Mouse (Mus musculus) fat pad, adult 2 months (tissue): Measurements from ENCODE around the gene Cryzl2.

ENCODE experiments used
- DNase-seq: peaks from one replicate; pipeline ENCODE4 v3.0.0-alpha.2; 2011; ENCODE audit warnings: low read depth, low spot score; ENCODE audit errors: extremely low read depth

Gene Cryzl2

DNA sequence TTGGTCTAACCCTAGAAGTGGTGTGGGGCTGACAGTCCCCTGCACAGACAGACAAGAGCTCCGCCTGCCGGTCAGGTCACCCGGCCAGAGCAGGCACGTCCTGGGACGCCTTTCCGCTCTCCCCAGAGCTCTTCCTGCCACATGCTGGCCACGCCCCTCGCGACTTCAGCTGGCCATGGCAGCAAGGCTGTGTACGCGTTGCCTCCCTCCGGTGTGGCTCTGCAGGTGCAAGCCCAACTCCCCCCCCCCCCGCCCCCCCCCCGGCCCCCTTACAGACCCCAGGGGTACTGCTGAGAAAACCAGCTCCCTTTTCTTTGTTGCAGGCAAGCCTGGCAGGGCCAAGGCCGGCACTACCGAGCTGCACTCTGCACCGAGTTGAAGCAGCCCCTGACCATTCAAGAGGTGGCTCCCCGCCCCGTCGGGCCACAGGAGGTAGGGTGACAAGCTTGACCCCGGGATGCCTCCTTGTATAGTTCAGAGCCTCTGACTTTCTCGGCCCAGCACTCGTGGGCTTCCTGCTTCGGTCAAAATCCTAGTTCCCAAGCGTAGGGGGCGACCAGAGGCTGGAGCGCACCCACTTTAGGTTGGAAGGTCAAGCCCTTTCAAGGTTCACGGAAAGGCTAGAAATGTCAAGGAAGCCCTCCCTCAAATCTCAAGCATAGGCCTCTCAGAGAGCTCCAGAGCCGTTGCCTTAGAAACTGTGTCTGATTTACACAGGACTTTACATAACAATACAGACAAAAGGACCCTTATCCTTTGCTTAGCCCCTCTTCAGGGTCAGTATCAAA is at the start of gene Cryzl2:
TSS of gene Cryzl2 (plus strand) at position 157 of the 788 bp plus-strand sequence.
- no peak for DNase-seq

GRCm38 (mm10) chr1:157409648-157410047 is 48.7 kb upstream of the Cryzl2 start:
- DNase-seq: no peak

DNA sequence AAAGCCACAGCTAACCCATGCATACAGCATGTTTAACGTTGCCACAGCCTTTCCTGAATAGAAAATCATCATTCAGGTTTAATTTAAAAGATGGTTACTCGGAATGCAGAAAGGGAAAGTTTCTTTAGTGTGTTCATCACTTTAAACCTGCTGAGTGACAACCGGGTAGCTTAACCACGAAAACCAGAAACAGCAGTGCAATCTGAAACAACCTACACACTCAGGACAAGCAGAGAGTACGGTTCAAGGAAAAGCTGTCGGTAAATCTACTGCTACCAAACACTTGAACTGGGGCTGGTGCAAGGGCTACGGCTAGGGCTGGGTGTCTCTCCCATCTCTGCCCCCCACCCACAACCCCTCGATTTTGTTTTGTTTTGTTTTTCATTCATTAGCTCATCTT is 47.4 kb upstream of the Cryzl2 start:
- DNase-seq: no peak

GRCm38 (mm10) chr1:157411341-157411710 is 47.1 kb upstream of the Cryzl2 start:
- DNase-seq: no peak

DNA sequence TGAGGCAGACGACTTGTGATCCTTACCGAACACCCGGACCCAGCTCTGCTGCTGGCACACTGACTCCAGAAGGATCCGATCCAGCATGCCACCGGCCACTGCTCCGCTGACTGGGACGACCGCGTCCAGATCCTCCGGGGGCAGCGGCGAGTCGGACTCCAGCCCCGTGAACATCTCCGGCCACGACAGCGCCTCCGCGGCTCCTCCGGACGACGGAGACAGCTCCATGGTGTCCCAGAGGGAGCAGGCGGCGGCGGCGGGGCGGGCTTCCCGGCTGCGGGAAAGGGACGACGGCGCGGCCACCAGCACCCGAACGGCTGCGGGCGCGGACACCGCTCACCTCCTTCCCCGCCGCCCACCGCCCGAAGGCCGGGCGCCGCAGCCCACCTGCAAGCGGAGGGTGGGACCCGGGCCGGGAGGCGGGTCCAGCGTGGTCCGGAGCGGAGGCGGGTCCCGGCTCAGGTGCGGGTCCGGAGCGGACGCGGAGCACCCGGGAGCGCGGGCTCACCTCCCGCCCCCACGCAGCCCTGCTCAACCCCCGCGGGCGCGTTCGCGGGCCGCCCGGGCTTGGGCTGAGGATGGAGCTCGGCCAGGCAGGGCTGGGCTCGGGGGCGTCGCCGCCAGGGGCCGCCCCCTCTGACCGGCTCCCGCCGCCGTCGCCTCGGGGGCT is 46.5 kb upstream of the Cryzl2 start:
- no peak for DNase-seq

DNA sequence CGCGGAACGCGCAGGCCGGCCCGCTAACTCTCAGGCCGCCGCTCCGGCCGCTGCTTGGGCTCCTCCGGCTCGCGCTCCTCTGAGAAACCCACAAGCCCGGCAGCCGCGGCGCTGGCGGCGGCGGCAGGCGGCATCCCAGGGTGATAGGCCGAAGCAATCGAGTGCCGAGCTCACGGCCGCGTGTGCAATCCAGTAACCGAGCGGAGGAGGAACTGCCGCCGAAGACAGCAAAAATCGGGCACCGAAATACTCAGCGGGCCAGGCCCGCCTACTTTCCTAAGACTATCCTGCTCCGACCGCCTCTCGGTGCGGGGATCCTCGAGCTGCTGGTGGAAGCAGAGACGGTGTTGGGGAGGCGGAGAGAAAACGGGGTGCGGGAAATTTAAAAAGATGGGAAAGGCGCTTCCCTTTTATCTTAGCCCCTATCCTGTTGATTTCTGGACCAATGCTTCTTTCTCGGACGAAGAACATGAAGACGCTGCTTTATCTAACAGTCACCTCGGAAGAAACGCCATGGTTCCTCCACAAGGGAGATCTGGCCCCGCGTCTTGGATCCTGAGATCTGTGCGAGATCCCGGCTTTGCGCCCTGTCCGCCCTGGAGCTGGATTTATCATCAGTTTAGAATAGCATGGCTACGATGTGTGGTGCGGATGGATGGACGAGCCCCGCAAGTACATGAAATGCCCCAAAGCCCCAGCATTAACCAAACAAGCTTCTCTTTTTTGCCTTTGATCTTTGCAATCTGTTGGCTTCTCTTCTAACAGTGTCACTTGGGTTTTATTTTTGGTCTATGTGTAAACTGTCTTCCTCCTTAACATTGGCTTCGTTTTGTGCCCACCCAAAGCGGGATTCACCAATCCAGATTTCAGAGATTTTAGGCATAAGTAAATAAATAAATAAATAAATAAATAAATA is 45.7 kb upstream of the Cryzl2 start, which contains the start of gene Rasal2:
TSS of gene Rasal2 (minus strand) at position 142 of the 916 bp plus-strand sequence.
- DNase-seq: peak; percentile 74

DNA sequence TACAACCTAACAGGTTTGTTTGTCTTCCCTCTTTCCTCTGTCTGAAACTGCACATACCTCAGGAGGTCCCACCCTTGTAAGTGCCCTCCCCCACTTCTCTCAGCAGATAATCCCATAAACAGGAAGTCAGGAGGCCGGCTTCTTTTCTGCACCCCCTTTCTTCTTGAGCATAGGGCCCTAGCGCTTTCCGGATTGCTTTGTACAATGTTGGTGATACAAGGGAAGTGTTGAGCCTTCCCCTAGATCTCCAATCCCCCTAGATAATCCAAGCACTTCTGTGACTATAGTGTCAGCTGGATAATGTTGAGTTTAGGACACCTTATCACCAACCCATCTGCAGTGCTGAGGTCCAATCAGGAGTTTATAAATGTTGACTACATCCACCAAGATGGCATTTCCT is 42.6 kb upstream of the Cryzl2 start:
- no peak for DNase-seq

DNA sequence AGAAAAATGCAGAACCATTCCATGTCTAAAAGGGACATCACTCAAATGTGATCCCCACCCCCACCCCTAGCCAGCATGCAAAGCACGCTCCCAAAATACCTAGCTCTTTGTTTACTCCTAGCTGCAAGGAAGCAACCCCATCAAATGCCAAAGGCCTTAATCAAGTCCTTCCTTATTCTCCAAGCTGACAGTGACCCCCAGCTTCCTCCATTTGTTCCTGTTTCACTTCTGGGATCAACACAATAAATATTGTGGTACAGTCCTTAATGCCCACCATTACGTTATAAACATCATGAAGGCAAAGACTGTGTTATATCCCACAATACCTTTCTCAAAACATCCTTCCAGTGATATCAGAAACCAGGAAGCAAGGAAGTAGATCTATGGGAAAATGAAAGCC is 41.7 kb upstream of the Cryzl2 start:
- no peak for DNase-seq

- no peak for DNase-seq
Measured at GRCm38 (mm10) chr1:157417414-157417813, 41.0 kb upstream of the Cryzl2 start.

DNA sequence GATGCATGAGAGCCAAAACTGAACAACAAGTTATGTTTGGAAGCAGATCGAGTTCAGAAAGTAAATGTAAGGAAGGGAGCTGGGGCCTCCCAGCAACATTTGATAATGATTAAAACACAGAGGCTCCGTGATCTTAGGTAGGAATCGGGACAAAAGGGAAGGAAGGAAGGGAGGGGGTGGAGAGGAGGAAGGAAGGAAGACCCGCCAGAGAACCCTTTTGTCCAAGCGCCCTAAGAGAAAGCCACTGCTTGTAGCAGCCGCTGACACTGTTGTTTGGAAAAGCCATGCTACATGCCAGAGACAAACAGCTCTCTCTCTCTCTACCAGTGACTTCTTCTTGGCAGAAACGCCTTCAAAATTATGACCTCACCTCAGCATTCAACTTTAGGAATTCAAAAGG is 40.5 kb upstream of the Cryzl2 start:
- DNase-seq: no peak

DNA sequence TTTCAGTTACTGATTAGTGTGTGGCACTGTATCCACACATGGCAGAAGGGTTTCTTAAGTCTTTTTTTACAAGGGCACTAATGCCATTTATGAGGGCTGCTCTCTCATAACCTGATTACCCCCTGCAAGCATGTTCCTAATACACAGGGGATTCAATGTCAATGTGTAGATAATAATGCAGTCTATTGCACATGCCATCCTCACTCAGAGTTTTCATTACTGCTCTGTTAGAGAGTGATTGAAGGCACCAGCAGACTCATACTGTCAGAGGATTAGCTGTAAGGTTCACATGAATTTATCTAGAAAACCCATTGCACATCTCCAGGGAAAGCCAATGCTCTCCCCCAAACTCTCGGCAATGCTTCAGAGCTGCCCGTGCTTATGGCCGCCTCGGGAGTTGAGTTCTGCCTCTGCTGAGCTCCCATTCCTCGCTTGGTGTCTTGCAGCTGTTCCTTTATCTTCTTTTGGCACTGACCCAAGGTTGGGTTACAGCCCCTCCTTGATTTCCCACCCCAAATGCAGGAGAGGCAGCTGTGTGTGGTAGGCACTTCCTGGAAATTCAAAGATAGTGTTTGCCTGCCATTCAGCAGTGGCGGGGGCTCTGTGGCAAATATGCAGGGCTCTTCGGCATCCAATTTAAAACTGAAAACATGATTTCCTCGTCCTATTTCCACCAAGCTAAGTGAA is 32.5 kb upstream of the Cryzl2 start:
- DNase-seq: no peak

DNA sequence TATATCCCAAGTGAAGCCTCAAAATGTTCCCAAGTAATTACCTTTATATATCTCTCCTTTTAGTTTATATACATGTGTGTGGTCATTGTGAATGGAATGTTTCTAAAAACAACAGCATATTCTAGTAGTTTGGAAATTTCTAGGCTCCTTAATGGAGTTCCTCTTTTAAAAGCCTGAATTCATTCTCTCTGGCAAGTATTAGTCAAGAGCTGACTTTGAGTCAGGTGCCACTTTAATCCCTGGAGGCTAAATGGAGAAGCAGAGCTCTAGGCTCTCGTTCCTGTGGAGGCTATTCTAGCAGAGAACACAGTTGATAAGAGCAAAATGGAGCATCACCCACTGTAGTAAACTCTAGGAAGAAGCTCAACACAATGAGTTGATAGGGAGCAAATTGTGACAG is 31.4 kb upstream of the Cryzl2 start:
- no peak for DNase-seq

DNA sequence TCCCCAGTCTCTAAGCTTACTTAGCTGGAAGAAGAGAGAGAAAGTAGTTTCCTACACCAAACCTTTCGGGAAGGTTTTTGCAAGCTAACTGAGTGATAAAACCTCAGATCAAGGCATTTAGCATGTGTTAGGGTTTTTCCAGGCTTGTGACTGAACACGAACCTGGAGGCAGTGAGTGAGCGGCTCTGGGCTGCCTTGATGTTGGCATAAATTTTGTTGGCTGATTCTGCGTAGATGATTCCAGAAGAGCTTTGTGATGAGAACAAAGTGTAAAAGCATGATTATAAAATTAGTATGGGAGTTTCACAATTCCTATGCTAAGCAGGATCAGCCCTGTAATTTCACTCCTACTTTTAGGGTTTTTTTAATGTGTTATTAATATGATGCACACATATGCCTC is 30.8 kb upstream of the Cryzl2 start:
- DNase-seq: peak; percentile 18

DNA sequence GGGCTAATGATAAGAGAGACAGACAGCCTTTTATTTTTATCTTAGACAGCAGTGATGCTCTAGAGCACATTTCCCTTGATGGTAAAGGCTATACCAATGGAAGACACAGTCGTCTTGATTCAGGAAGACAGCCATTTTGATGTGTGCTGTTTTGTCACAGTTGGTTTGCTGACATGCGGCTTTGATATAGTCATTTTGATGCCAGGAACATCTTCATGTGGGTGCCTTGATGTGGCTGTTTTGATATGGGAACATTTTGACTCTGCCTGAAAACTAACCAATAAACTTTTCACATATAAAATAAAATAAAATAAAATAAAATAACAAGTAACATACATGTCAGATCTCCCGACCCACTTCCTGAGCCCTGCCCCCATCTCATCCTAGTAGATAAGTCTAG is 30.0 kb upstream of the Cryzl2 start:
- no peak for DNase-seq

DNA sequence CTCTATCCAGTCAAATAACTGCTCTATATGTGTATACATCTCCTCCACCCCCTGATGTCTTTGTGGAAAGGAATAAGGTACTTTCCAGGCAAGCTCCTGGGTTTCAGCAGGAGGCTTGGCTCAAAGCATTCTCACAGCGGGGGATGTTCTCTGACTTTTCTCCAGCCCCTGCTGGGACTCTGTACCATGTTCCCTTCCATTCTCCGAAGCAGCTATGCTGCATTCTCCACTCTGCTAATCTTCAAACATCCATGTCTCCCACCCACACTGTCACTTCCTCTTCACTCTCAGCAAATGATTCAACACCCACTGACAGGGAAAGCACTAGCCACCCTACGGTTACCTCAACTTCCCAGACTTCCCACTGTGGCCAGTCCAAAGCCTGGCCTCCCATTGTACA is 25.1 kb upstream of the Cryzl2 start:
- DNase-seq: no peak

GRCm38 (mm10) chr1:157434404-157434803 is 24.0 kb upstream of the Cryzl2 start:
- DNase-seq: no peak

GRCm38 (mm10) chr1:157435926-157436325 is 22.5 kb upstream of the Cryzl2 start:
- DNase-seq: no peak

DNA sequence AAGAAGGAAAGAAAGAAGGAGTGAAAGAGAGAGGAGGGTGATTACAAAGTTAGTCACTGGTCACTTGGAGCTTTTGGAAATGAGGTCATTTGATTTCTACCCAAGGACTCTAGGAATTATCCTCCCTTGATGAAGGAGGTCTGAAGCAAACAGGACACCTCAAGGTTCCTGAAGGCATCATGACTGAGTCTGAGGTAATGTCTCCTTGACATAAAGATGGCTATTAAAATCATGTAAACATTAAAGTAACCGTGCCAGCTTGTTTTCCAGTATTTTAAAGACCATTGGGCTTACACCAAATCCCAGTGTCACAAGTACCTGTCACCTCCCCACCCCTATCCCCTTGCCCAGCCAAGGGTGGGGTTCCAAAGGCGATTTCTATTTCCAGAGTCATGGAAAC is 20.1 kb upstream of the Cryzl2 start:
- no peak for DNase-seq

- DNase-seq: no peak
Measured at GRCm38 (mm10) chr1:157439101-157439500, 19.3 kb upstream of the Cryzl2 start.

GRCm38 (mm10) chr1:157439973-157440641 is 18.3 kb upstream of the Cryzl2 start:
- no peak for DNase-seq
